Mouse (Mus musculus) cerebellum, adult (tissue): ENCODE data around the gene 2010111I01Rik.
"Not testable (repeated sequence)": the region's sequence is repeated elsewhere in the genome, so short reads cannot be mapped to it uniquely, and the experiment has no call there.

Experiments
- ATAC-seq: cut with Nextera tagmentation; 2 replicates; pipeline ENCODE4 v1.9.2; 2017; ENCODE audit warnings: mild to moderate bottlenecking, moderate library complexity, mixed read lengths; ENCODE audit not compliant: insufficient number of reproducible peaks, low FRiP score, low TSS enrichment

Gene 2010111I01Rik

GRCm38 (mm10) chr13:63072376-63072775, 107.7 kb downstream of the 2010111I01Rik start:
- no peak for ATAC-seq

- no peak for ATAC-seq
Measured at GRCm38 (mm10) chr13:63073911-63074675, 109.4 kb downstream of the 2010111I01Rik start.

- ATAC-seq: no peak
Measured at GRCm38 (mm10) chr13:63074676-63074991, 109.9 kb downstream of the 2010111I01Rik start.

DNA sequence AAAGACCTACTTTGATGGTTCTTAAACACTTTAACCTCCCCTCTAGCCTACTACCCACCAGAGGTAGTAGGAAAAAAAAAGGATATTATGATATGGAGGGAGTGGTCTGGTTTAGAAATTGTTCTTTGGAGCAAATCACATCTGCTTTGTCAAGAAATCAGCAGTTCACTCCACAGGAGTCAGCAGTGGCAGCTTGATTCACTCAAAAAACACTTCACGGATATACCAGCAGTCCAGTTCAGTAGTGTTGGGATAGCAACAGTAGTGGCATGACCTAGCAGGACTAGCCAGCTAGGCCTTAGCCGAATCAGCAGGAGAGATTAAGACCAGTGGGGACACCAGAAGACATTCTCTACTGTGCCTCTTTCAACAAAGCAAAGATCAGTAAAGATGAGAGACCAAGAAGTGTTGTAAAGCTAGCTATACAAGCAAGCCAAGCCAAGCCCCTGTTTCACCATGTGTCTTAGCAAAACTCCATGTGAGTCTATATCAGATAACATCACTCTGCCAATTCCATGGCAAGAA, 110.7 kb downstream of the 2010111I01Rik start:
- ATAC-seq: no peak

- no peak for ATAC-seq
Measured at GRCm38 (mm10) chr13:63080191-63080590, 115.5 kb downstream of the 2010111I01Rik start.

GRCm38 (mm10) chr13:63080823-63081222, 116.1 kb downstream of the 2010111I01Rik start:
- no peak for ATAC-seq

DNA sequence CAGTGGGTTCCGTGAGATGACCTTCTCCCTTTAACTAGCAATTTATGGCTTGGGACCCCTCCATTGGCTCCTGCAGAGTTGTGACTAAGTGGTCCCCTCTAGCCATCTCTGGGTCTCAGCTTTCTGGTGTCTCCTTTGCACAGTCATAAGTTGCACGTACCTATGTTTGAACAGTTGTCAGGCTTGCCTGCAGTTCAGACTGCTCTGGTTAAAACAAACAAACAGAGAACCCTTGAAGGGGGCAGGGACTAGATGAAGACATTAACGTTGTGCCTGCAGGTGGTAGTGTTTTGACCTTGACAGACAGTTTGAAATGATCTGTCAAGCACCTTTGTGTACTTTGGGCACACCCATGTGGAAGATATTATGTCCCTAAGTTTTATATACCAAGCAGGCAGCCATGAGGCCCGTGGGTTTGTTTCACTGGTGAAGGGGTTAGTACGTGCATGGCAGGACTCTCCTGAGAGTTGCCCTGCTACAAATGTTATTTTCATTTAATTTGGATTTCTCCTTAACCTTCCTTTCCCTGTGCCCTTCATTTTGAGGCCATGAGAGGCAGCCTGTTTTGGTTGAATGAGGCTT, 118.0 kb downstream of the 2010111I01Rik start:
- no peak for ATAC-seq

DNA sequence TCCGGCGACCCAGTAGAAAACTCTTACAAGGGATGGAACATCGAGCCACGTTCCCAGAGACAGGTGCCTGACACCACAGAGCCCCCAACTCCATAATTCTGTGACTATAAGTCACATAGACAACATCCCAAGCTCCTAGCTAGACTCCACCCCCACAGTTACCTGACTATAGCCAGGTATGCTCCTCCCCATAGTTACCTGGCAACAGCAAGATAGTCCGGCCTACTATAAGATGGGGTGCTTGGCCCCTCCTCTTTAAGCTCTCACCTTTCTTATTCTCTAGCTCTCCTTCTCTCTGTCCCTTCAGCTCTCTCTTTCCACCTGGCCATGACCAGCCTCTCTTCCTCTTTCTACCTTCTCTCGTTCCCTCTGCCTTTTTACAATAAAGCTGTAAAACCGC, 118.4 kb downstream of the 2010111I01Rik start:
- not testable (repeated sequence) for ATAC-seq

GRCm38 (mm10) chr13:63083663-63084062, 119.0 kb downstream of the 2010111I01Rik start:
- ATAC-seq: no peak

GRCm38 (mm10) chr13:63087865-63088683, 123.4 kb downstream of the 2010111I01Rik start:
- no peak for ATAC-seq

- ATAC-seq: no peak
Measured at GRCm38 (mm10) chr13:63089513-63089912, 124.8 kb downstream of the 2010111I01Rik start.

DNA sequence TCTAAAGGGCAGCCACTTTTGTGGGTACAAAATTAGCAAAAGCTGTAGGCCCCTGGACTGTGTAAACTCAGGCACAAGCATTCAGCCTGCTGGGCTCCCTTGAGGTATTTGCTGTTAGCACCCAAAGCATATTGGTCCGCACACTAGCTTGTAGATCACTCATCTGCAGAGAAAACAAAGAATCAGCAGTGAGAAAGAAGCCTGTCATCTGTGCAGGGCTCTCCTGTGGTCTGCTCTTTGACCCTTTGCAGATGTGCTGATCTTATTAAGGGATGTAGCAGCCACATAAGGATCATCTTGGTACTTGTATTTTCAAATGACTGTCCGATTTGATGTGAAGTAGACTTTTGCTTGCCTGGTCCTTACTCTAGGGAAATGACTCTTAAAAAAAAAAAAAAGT, 126.6 kb downstream of the 2010111I01Rik start:
- ATAC-seq: no peak

- ATAC-seq: no peak
Measured at GRCm38 (mm10) chr13:63092299-63092698, 127.6 kb downstream of the 2010111I01Rik start.

DNA sequence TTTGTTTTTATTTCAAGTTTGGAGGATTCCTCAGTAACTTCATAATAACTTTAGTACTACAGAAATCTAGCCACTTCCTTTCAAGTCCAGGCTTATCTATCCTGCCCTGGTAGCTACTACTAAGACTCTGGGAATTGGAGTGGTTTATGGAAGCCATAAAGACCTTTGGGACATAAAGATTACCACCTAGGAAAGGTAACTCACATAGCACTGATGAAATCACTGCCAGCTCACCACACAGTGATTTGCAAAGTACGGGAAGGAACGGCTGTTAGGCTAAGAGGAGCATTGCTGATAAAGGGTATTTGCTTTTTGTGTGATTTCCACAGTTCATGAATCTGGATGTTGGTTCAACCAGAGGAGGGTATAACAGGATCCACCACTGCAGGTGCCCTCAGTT, 128.2 kb downstream of the 2010111I01Rik start:
- ATAC-seq: no peak

DNA sequence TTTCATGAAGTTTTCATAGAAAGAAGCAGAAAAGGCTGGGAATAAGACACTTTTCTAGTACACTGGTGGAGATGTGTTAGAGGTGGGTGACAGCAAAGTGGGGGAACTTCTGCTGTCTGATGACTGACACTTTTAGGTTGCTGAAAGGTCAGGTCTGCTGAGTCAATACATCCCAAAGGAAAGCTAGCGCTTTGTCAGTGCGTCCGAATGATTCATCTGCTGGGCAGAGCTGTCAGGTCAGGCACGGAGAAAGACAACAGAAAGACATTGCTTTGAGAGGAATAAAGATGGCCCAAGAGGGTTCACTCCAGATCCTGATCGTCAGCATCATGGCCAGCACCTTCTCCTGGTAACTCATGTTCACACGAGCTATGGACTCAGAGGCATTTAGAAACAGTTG, 128.9 kb downstream of the 2010111I01Rik start:
- ATAC-seq: no peak

- ATAC-seq: no peak
Measured at GRCm38 (mm10) chr13:63094317-63095131, 129.8 kb downstream of the 2010111I01Rik start.

DNA sequence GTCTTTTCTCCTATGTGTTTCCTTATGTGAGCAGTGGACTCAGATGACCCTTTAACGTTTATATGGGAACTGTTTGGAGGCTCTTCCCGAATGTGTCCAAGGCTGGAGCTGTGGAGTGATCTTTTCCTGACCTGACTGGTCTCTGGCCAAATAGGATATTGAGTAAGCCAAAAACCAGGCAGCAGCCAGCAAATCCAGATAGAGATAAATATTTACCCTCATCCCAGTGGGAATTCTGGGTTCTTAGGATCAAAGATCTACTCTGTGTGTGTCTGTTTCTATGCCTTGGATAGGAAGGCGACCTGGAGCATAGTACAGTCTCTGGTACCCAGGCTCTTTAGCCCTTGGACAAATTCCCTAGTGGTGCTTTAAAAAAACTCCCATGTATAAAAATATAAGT, 132.1 kb downstream of the 2010111I01Rik start:
- ATAC-seq: no peak

DNA sequence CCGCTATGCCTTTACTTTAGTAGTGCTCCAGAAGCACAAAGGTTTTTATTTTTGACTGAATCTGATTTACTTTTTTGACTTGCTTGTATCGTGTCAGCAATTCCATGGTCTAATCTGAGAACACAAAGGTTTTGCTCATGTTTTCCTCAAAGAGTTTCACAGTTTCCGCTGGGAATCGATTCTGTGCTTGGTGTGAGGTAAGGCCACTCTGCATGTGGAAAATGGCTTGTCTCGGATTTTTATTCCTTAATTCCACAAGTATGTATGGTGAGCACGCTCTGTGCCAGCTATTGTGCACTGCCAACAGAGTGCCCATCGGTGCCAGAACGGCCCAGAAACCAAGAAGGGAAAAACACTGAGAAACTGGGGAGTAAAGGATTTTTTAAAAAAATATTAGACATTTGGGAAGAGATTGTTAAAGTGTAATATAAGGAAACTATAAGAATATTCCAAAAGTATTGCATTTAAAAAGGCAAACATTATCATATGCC, 132.8 kb downstream of the 2010111I01Rik start:
- no peak for ATAC-seq

GRCm38 (mm10) chr13:63101761-63102160, 137.1 kb downstream of the 2010111I01Rik start:
- ATAC-seq: no peak
